ENCODE assay signal across 25 mouse cellular contexts in the genomic region with DNA sequence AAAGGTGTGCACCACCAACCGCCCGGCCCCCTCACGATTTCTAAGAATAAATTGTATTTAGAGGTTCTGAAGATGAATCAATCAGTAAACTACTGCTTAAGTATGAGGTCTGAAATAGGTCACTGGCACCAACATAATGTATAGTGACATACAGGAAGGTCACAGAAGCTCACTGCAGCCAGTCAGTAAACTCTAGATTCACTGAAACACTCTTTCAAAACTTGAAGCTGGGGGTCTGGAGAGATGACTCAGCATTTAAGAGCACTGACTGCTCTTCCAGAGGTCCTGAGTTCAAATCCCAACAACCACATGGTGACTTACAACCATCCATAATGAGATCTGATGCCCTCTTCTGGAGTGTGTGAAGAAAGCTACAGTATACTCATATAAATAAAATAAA.
"Had no signal": no experiment of that assay in that cellular context is flagged by ENCODE, and none has a peak within 500 bp of the region (broad histone marks: within the 10 kb centered on the region; RNA-seq: fewer than 3 reads in every experiment).

No protein-coding gene starts in this region.

- H3K9ac ChIP-seq: heart, embryonic 13.5 days; heart, embryonic 15.5 days; hindbrain, embryonic 13.5 days; hindbrain, embryonic 15.5 days; intestine, embryonic 15.5 days; limb, embryonic 13.5 days; limb, embryonic 15.5 days; liver, embryonic 12.5 days; liver, embryonic 14.5 days had no signal

- H3K4me3 ChIP-seq: heart, embryonic 13.5 days; heart, embryonic 15.5 days; hindbrain, embryonic 13.5 days; hindbrain, embryonic 15.5 days; intestine, embryonic 15.5 days; layer of hippocampus, adult 2 months; limb, embryonic 13.5 days; limb, embryonic 15.5 days; liver, embryonic 12.5 days had no signal

- H3K27me3 ChIP-seq: heart, embryonic 13.5 days; heart, embryonic 15.5 days; hindbrain, embryonic 13.5 days; hindbrain, embryonic 15.5 days; intestine, embryonic 15.5 days; limb, embryonic 13.5 days; limb, embryonic 15.5 days; liver, embryonic 12.5 days had no signal

- H3K4me2 ChIP-seq: heart, embryonic 11.5 days; heart, embryonic 13.5 days; heart, embryonic 15.5 days; hindbrain, embryonic 13.5 days; hindbrain, embryonic 15.5 days; intestine, embryonic 15.5 days; limb, embryonic 13.5 days; limb, embryonic 15.5 days; liver, embryonic 12.5 days had no signal

- DNase-seq: gastrocnemius, postnatal 14 days; gastrocnemius, postnatal 36 days; heart, adult 18-20 months; heart, postnatal 14 days; heart, postnatal 36 days; kidney, adult 18-20 months; kidney, adult 8-10 months; kidney, postnatal 10 days; kidney, postnatal 25 days; kidney, postnatal 4 days; layer of hippocampus, adult 9-11 months; layer of hippocampus, postnatal 36 days; left cerebral cortex, postnatal 4 days had no signal

- H3K9me3 ChIP-seq: heart, embryonic 13.5 days; heart, embryonic 15.5 days; hindbrain, embryonic 13.5 days; hindbrain, embryonic 15.5 days; intestine, embryonic 15.5 days; limb, embryonic 13.5 days; limb, embryonic 15.5 days; liver, embryonic 12.5 days had no signal

- H3K4me1 ChIP-seq: hindbrain, embryonic 13.5 days; hindbrain, embryonic 15.5 days; intestine, embryonic 15.5 days; limb, embryonic 13.5 days; limb, embryonic 15.5 days; liver, embryonic 12.5 days had no signal

- H3K27ac ChIP-seq: heart, embryonic 13.5 days; heart, embryonic 15.5 days; hindbrain, embryonic 13.5 days; hindbrain, embryonic 15.5 days; hindbrain, postnatal 0 days; intestine, embryonic 15.5 days; layer of hippocampus, adult 2 months; limb, embryonic 13.5 days; limb, embryonic 15.5 days; liver, embryonic 12.5 days; liver, embryonic 14.5 days had no signal
